Mouse (Mus musculus): ENCODE results near the gene C8a. TPM values are rescaled to one million over a fixed set of nuclear protein-coding genes. Genes with fewer than 3 reads are reported as not detected.
A peak's percentile ranks its signal among the peaks of the same experiment; 100 is the strongest.

The C8a gene
- total and polyA plus RNA-seq, 3 experiments: 0.69 TPM; not detected in 2

GRCm38 (mm10) chr4:104842204-104842603 lies 34.0 kb downstream of the C8a start:
- DNase-seq: no peak

- DNase-seq: no peak
These were observed 37.9 kb downstream of the C8a start for GRCm38 (mm10) chr4:104838342-104838741.

GRCm38 (mm10) chr4:104835096-104835495 lies 41.1 kb downstream of the C8a start:
- no peak for DNase-seq

- no peak for DNase-seq
These were observed 47.3 kb downstream of the C8a start for GRCm38 (mm10) chr4:104828939-104829338.

GRCm38 (mm10) chr4:104824381-104825077 lies 51.7 kb downstream of the C8a start:
- DNase-seq: no peak

GRCm38 (mm10) chr4:104823597-104824101 lies 52.5 kb downstream of the C8a start:
- DNase-seq: peak; percentile 83

- DNase-seq: no peak
These were observed 56.3 kb downstream of the C8a start for GRCm38 (mm10) chr4:104819891-104820290.

- DNase-seq: peak; percentile 81
These were observed 57.2 kb downstream of the C8a start for GRCm38 (mm10) chr4:104818986-104819385.

- DNase-seq: no peak
These were observed 58.7 kb downstream of the C8a start for GRCm38 (mm10) chr4:104817509-104817908.

GRCm38 (mm10) chr4:104816519-104817232 lies 59.5 kb downstream of the C8a start:
- no peak for DNase-seq

- no peak for DNase-seq
These were observed 62.6 kb downstream of the C8a start for GRCm38 (mm10) chr4:104813617-104814016.

GRCm38 (mm10) chr4:104810710-104811286 lies 65.4 kb downstream of the C8a start:
- DNase-seq: no peak

GRCm38 (mm10) chr4:104805414-104806257 lies 70.6 kb downstream of the C8a start:
- no peak for DNase-seq

GRCm38 (mm10) chr4:104804100-104804499 lies 72.1 kb downstream of the C8a start:
- no peak for DNase-seq

- no peak for DNase-seq
These were observed 74.6 kb downstream of the C8a start for GRCm38 (mm10) chr4:104801625-104802024.

GRCm38 (mm10) chr4:104798951-104799350 lies 77.2 kb downstream of the C8a start:
- no peak for DNase-seq

- no peak for DNase-seq
These were observed 84.1 kb downstream of the C8a start for GRCm38 (mm10) chr4:104792111-104792510.

GRCm38 (mm10) chr4:104782346-104782745 lies 93.9 kb downstream of the C8a start:
- no peak for DNase-seq

- DNase-seq: no peak
These were observed 94.8 kb downstream of the C8a start for GRCm38 (mm10) chr4:104781441-104781840.

GRCm38 (mm10) chr4:104779460-104779859 lies 96.7 kb downstream of the C8a start:
- no peak for DNase-seq

GRCm38 (mm10) chr4:104775601-104776000 lies 100.6 kb downstream of the C8a start:
- DNase-seq: no peak

- DNase-seq: no peak
These were observed 105.9 kb downstream of the C8a start for GRCm38 (mm10) chr4:104770331-104770730.

Data from adrenal gland, adult 2 months (tissue).